Mouse (Mus musculus) inflammation-experienced regulatory T-cells (primary cell): ENCODE measurements around the gene Plac9b. TPM values are rescaled to one million over a fixed set of nuclear protein-coding genes. Genes with fewer than 3 reads are reported as not detected.

Experiments used
- polyA plus RNA-seq, 2 experiments: library from polyadenylated mRNA; unstranded; fragments of 100-300 nt; shearing (Covaris generic); gene quantifications; one replicate each; pipeline ENCODE4 v1.2.1; 2017

The Plac9b gene
- 1 to 10 TPM in 1 of 2 experiments, not detected in 1; 1.3 TPM for polyA plus RNA-seq

GRCm38 (mm10) chr14:26182380-26182779 lies at the start of gene Plac9b:
Gene Plac9b, minus strand, starts transcription at chr14:26182480.

GRCm38 (mm10) chr14:26206926-26207247 lies 24.6 kb upstream of the Plac9b start, which contains the start of gene Tmem254b:
Gene Tmem254b, minus strand, starts transcription at chr14:26207041.

GRCm38 (mm10) chr14:26118150-26118549 lies 64.1 kb downstream of the Plac9b start, which contains the start of gene Duxbl2:
Gene Duxbl2, plus strand, starts transcription at chr14:26118349.

Other genes with a start within 250 kb of the Plac9b start
- gene Cphx1, start 244.2 kb downstream of the Plac9b start, polyA plus RNA-seq, result under 1 TPM in 1 of 2 experiments, not detected in 1; 0.69 TPM
- under 1 TPM; 0.07 to 0.50 TPM for gene Duxbl1, start 203.9 kb downstream of the Plac9b start, polyA plus RNA-seq
- not detected for gene Gm9780, start 139.8 kb downstream of the Plac9b start, polyA plus RNA-seq
- gene Tmem254c, start 115.1 kb downstream of the Plac9b start, polyA plus RNA-seq, result 100 to 1,000 TPM in 1 of 2 experiments, 10 to 100 TPM in 1; 85.3 to 115 TPM
- gene Cphx2, start 101.0 kb downstream of the Plac9b start, polyA plus RNA-seq, result under 1 TPM in 1 of 2 experiments, not detected in 1; 0.53 TPM
- not detected for gene Cphx3, start 100.2 kb downstream of the Plac9b start, polyA plus RNA-seq
- not detected for gene Duxbl2, start 64.1 kb downstream of the Plac9b start, polyA plus RNA-seq
- gene Tmem254b, start 24.6 kb upstream of the Plac9b start, polyA plus RNA-seq, result 10 to 100 TPM; 27.8 to 40.3 TPM
- gene Duxbl3, start 75.5 kb upstream of the Plac9b start, polyA plus RNA-seq, result not detected